Mouse (Mus musculus): Measurements from ENCODE around the gene Vpreb2.
"Not testable (repeated sequence)": the region's sequence is repeated elsewhere in the genome, so short reads cannot be mapped to it uniquely, and the experiment has no call there.

Vpreb2 gene

DNA sequence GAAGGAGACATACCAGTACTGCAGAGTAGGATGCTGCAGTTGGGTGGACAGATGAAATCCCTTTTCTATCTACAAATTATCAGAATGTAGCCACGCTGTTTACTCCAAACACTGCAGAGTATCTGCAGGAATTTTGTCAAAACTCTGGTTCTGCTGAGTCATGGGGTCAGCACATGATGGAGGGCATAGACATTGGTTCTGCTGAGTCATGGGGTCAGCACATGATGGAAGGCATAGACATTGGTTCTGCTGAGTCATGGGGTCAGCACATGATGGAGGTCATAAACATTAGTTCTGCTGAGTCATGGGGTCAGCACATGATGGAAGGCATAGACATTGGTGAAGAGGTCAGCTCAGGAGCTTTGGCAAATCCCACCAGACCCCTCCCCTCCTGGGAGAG is 7.5 kb downstream of the Vpreb2 start:
- DNase-seq (ENCODE audit: low spot score in 2 of 2): no peak

DNA sequence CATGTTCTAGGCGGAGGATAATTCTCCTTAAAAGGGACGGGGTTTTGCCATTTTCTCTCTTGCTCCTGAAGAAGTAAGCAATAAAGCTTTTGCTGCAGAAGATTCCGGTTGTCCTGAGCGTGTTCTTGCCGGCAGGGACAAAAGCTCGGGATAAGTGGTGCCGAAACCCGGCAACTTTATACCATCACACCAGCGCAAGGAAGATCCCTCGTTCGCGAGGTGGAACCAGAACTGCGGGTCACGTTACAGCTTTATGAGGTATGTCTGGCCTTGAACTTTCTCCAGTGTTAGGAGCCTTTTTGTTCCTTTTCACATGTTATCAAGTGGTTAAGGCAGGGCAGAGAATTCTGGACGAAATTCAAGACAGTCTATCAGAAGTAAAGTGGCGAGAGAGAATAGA is 12.1 kb downstream of the Vpreb2 start:
- DNase-seq (ENCODE audit: low spot score in 2 of 2): not testable (repeated sequence)

DNA sequence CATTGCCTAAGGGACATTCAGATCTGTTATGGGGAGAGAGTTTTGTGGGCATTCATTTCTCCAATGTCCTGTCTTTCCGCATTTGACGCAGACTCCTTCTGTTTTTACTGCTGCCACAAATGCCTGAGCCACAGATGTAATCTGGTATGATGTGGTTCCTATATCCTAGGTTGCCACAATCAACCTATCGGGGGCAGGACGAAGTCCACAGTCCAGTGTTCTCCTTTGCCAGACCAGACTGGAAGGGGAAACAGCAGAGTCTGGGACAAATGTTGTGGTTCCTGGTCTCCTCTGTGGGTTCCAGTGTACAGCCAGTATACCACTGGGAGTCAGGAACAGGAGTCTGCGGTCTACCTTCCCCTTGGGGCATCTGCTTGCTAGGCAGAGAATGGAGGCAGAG is 19.4 kb downstream of the Vpreb2 start:
- DNase-seq (ENCODE audit: low spot score in 2 of 2): no peak

DNA sequence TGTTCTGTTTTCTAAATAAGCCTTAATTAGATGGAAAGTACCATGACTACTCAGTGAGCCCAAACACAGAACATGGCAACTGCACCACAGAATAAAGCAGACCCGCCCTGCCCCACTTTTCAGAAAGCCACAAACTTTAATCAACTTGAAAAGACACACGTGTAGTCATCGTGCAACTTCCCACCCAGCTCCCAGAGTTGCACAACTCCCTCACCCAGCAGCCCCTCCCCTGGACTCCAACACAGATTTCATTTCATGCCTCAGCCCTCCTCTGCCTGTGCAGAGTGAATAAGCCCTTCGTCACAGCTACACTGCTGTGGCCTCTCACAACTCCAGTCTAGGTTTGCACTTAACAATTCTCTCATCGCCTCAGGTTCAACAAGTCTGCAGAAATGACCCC is 24.4 kb downstream of the Vpreb2 start:
- DNase-seq (ENCODE audit: low spot score in 2 of 2): no peak

DNA sequence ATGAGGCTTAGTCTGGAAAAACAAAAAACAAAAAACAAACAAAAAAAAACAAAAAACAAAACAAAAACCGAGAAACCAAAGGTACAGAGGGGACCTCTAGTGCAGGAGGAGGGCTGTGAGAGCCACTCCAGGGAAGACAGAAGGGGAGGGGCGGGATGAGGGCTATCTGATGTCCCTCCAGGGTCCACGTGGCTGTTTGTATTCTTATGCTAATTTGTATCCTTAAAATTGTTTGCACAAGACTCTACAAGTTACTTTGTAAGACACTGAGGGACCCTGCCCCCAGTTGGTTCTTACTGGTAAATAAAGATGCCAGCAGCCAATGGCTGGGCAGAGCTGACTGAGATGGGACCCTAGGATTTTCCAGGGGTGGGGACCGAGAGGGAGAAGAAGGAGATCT is 26.9 kb downstream of the Vpreb2 start:
- no peak for DNase-seq (ENCODE audit: low spot score in 2 of 2)

DNA sequence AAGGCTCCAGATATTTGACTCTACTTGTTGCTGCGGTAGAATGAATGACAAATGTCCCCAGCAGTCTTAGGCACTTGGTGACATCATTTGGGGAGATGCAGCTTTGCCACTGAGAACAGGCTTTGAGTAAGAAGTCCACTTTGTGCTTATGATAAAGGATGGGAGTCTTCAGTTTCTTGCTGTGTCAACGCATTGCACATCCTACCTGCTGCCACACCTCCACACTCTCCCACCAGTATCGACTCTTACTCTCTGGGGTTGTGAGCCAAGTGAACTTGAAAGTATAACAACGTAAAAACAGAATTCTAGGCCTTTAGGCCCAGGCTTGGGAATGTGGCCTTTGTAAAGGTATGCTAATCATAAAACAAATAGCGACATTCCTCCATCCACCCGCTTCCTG is 30.9 kb downstream of the Vpreb2 start:
- DNase-seq (ENCODE audit: low spot score in 2 of 2): no peak

DNA sequence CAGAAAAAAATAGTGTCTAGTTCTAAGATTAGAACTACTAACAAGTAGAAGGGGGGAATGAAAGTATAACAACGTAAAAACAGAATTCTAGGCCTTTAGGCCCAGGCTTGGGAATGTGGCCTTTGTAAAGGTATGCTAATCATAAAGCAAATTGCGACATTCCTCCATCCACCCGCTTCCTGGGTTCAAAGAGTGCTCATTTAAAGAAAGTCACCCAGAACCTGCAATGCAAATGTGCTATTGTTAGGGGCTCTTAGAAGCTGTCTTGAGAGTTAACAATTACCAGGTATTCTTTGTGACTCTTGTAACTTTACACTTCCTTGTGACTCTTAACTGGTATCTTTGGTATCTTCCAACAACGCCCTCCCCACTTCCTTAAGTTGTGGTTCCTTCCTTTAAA is 36.3 kb downstream of the Vpreb2 start:
- DNase-seq (ENCODE audit: low spot score in 2 of 2): not testable (repeated sequence)

DNA sequence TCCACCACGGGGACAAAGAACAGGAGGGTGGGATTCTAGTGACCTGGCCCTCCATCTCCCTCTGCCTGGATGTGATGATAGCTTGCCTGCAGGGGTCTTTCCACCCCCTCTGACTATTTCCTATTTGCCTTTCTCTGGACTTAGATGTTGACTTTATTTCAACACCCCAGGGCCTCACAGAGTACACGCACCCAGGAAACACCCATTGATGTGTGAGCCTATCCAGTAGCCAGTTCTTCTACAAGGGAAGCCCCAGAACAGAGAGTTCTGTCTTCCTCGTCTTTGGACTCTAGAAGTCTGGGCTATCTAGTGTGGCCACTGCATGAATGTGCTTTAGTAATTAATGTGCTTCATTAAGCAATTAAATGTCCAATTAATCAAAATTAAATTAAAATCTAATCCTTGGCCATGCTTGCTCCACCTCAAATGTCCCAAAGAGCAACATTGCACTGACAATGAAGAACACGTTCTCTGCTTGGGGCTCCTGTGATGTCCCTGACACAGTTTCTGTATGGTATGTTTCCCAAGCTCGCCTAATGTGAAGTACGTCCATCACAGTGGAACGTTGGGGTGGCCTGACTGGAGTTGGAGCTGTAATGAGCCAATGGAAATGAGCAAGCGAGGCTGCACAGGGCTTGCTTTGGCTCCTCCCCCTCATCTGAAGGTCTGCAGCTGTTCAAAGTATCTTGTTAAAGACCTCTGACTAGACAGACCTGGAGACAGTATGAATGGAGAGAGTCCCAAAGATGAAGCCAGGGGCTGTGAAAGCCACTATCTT is 42.7 kb downstream of the Vpreb2 start:
- no peak for DNase-seq (ENCODE audit: low spot score in 2 of 2)

DNA sequence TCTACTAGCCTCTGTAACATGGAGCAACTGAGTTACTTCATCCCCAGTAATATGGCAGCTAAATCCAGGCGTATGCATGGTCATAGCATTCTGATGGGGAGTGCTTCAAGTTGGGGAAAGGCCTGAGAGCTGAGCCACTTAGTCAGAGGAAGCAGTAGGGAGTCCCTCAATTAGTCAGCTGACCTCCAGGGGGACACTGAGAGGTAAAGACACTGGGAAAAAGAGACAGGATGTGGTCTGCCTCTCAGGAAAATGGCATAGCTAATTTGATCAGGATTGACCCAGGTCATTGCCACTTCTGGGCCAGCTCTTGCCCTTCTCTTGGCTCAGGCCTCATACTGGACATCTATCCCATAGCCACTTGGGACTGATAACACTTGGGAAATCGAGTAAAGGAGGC is 47.1 kb downstream of the Vpreb2 start:
- DNase-seq (ENCODE audit: low spot score in 2 of 2): no peak

Data from right cerebral cortex, adult 2 months (tissue).